Mouse (Mus musculus) heart, adult 18-20 months (tissue): Measurements from ENCODE around the gene Ghrl. TPM values are rescaled to one million over a fixed set of nuclear protein-coding genes. Genes with fewer than 3 reads are reported as not detected.
A peak's percentile ranks its signal among the peaks of the same experiment; 100 is the strongest.

Experiments used
- DNase-seq, 2 experiments: peaks; one replicate each; pipeline ENCODE4 v3.0.0; 2021 to 2022; ENCODE audit warnings: mixed read lengths in 1 of 2
- microRNA-seq, 2 experiments: library from miRNA; unstranded; fragments of <30 nt; microRNA quantifications; one replicate each; pipeline ENCODE4 v1.2.0; 2022
- total RNA-seq, 2 experiments: library from RNA; stranded (reverse); gene quantifications; 2 replicates each; pipeline ENCODE4 v1.2.3; 2021

Gene Ghrl
- total RNA-seq, 2 experiments from 2014 or later: not detected

DNA sequence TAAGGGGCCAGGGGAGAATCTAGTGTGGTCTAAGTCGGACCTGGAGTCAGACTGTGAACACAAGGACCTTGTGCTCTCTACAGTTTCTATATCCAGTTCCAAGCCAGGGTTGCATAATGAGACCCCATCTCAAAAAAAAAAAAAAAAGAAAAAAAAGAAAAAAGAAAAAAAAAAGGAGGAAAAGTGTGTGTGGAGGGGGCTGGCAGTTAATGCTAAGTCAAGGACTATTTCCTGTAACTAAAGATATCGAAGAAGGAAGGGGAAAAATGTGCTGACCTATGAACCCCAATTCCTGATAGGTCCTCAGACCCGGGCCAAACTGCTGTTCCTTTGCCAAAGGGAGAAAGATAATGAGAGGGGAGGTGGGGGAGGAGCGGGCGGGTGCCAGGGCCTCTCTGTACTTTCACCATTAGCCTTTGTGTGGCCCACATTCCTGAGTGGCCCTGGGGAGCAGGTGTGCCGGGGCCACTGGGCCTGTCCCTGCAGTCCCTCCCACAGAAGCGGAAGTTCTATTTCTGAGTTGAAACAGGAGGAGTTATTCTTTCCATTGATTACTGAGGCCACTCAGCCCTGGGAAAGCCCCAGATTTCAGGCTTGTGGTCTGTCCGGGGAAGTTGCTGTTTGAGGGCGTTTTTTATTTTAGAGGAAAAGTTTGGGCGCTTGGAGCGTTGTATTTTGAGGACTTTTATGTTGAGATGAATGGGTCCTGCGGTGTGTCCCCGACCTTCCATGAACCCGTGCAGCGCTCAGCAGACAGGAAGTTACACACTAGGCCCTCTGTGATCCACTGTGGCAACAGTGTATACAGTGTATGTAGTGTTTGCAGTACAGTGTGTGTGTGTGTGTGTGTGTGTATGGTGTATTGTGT, 51.2 kb downstream of the Ghrl start:
- peak; percentile 71 to 88 for DNase-seq

DNA sequence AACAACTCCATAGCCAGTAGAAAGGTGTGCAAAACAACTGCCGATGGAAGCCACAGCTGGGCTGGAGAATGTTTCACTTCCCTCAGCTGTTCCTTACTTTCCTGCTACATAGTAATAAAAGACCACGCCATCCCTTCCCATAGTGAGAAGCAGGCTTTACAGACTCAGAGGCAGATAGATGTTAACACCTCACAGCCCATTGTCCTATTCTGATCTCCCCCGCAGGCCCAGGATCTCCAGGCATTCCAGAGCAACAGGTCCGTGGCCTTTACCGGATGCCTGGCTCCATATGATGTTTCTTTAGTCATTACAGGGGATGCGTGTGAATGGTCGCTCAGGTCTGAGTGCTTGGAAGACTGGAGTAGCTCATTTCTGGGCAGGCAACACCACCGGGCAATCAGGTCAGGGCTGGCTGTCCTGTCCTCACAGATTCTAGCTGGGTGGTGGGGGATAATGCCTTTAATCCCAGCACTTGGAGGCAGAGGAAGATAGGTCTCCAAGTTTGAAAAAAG, 52.0 kb downstream of the Ghrl start:
- DNase-seq: no peak

Small RNA genes within 50 kb of the gene (microRNA-seq; reads per million reads assigned to microRNA genes)
- gene Mir7042: 1.1 to 1.9 reads per million in 2 experiments

Other genes with a start within 250 kb of the Ghrl start
- gene Il17rc, start 248.5 kb downstream of the Ghrl start, total RNA-seq: 1 to 10 TPM; 6.3 to 7.2 TPM
- gene Creld1, start 236.6 kb downstream of the Ghrl start, total RNA-seq: 10 to 100 TPM; 47.6 to 55.7 TPM
- gene Prrt3, start 217.9 kb downstream of the Ghrl start, total RNA-seq: not detected
- gene Emc3, start 188.2 kb downstream of the Ghrl start, total RNA-seq: 10 to 100 TPM; 57.9 to 61.2 TPM
- gene Fancd2, start 188.2 kb downstream of the Ghrl start, total RNA-seq: under 1 TPM; 0.10 to 0.33 TPM
- gene Fancd2os, start 119.2 kb downstream of the Ghrl start, total RNA-seq: not detected
- 10 to 100 TPM; 77.1 to 77.6 TPM for gene Brk1, start 115.1 kb downstream of the Ghrl start, total RNA-seq
- gene Vhl, start 95.9 kb downstream of the Ghrl start, total RNA-seq: 10 to 100 TPM in 1 of 2 experiments, 1 to 10 TPM in 1; 9.3 to 11.1 TPM
- 10 to 100 TPM; 14.2 to 17.8 TPM for gene Irak2, start 81.4 kb downstream of the Ghrl start, total RNA-seq
- gene Tatdn2, start 22.8 kb downstream of the Ghrl start, total RNA-seq: 10 to 100 TPM; 64.5 to 67.4 TPM
- gene Sec13, start 20.9 kb upstream of the Ghrl start, total RNA-seq: 10 to 100 TPM; 63.7 to 64.6 TPM